Mouse (Mus musculus): ENCODE measurements around the gene Cds2. TPM values are rescaled to one million over a fixed set of nuclear protein-coding genes. Genes with fewer than 3 reads are reported as not detected.

Cds2 gene
- polyA plus RNA-seq, 1 experiment from 2014 or later: 9.6 TPM

DNA sequence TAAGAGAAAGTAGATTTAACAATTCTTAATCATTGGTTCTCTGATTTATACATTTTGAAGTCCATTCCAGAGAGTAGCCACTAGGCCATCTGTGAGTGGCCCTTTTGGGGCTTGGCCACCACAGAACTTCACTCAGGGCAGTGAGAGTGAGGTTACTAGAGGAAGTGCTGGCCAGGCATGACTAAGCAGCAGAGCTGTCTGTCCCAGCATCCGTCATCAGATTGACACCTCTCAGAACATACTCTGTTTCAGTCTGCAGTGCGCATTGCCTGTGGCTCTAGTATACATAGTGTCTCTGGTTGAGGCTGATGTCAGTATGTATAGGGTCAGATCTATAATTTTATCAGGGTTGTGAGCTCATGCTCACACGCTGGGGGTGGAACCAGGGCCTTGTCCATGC, 6.3 kb downstream of the Cds2 start:
- H3K9me3 ChIP-seq (replicated peaks): no peaks in the 10 kb centered on the region
- H3K36me3 ChIP-seq (replicated peaks): no peaks in the 10 kb centered on the region
- H3K9ac ChIP-seq: no peak overlapping the region
- H3K4me2 ChIP-seq: no peak overlapping the region
- ATAC-seq (ENCODE audit: insufficient read depth): peak; percentile 53
- H3K4me1 ChIP-seq (replicated peaks): peaks cover 50% of the 10 kb centered on the region
- no peak overlapping the region for H3K4me3 ChIP-seq (replicated peaks)
- H3K27me3 ChIP-seq: no peaks in the 10 kb centered on the region
- 46% methylated on average over 3 of the region's 3 CpGs for WGBS (ENCODE audit: insufficient replicate concordance)
- H3K27ac ChIP-seq (replicated peaks): no peak overlapping the region

DNA sequence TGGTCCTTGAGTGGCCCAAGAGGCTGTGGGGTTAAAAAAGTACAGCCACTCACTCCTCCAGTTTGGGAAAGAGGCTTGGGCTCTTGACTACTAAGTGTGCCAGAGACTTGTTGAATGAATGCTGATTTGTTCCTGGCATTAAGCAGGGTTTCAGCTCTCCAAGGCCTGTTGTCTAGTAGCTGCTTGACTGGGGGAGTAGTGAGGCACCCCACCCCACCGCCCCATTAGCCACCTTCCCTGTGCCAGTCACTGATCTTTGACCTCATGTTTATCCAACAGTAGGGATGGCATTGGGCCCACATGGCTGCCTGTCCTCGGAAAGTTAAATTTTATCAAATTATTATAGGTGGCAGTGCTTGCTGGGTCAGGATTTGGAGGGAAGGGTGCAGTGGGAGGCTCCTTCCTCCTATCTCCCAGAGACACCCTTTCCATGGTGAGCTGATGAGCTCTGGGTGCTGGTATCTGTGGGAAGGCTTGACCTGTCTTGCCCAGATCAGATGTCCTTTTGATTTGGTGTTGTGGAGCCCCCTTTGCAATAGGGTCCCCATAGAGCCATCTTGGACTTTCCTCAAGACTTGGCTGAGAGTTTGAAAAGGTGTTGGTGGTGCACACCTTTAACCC, 7.5 kb downstream of the Cds2 start:
- no peaks in the 10 kb centered on the region for H3K27me3 ChIP-seq
- H3K9ac ChIP-seq: no peak overlapping the region
- H3K4me2 ChIP-seq: no peak overlapping the region
- H3K27ac ChIP-seq (replicated peaks): no peak overlapping the region
- H3K9me3 ChIP-seq (replicated peaks): no peaks in the 10 kb centered on the region
- peaks cover 38% of the 10 kb centered on the region for H3K4me1 ChIP-seq (replicated peaks)
- peak; percentile 54; the same call in 1 of the 2 replicates for ATAC-seq (ENCODE audit: insufficient read depth)
- H3K4me3 ChIP-seq (replicated peaks): no peak overlapping the region
- WGBS (ENCODE audit: insufficient replicate concordance): 48% methylated on average over 2 of the region's 2 CpGs
- H3K36me3 ChIP-seq (replicated peaks): no peaks in the 10 kb centered on the region; the same call in 1 of the 2 replicates

- ATAC-seq (ENCODE audit: insufficient read depth): no peak
- Histone ChIP-seq H3K4me1 (replicated peaks) (peaks cover 36% of the 10 kb centered on the region), H3K27ac (replicated peaks) (no peak overlapping the region), H3K36me3 (replicated peaks) (no peaks in the 10 kb centered on the region; the same call in 1 of the 2 replicates), H3K9me3 (replicated peaks) (no peaks in the 10 kb centered on the region), H3K4me2 (no peak overlapping the region), H3K27me3 (no peaks in the 10 kb centered on the region), H3K9ac (no peak overlapping the region), H3K4me3 (replicated peaks) (no peak overlapping the region)
- 39% methylated on average over 6 of the region's 6 CpGs for WGBS (ENCODE audit: insufficient replicate concordance)
Measured at GRCm38 (mm10) chr2:132272694-132273389, 9.9 kb downstream of the Cds2 start.

GRCm38 (mm10) chr2:132275527-132275926, 12.6 kb downstream of the Cds2 start:
- Histone ChIP-seq H3K27ac (replicated peaks) (no peak overlapping the region), H3K27me3 (no peaks in the 10 kb centered on the region), H3K4me2 (no peak overlapping the region), H3K4me1 (replicated peaks) (peaks cover 25% of the 10 kb centered on the region), H3K4me3 (replicated peaks) (no peak overlapping the region), H3K9ac (no peak overlapping the region), H3K36me3 (replicated peaks) (peaks cover 2% of the 10 kb centered on the region; the same call in 1 of the 2 replicates), H3K9me3 (replicated peaks) (no peaks in the 10 kb centered on the region)
- 61% methylated on average over 4 of the region's 4 CpGs for WGBS (ENCODE audit: insufficient replicate concordance)
- ATAC-seq (ENCODE audit: insufficient read depth): no peak

GRCm38 (mm10) chr2:132276249-132276648, 13.3 kb downstream of the Cds2 start:
- Histone ChIP-seq H3K9me3 (replicated peaks) (no peaks in the 10 kb centered on the region), H3K27ac (replicated peaks) (no peak overlapping the region), H3K4me1 (replicated peaks) (peaks cover 19% of the 10 kb centered on the region), H3K27me3 (no peaks in the 10 kb centered on the region), H3K4me3 (replicated peaks) (no peak overlapping the region), H3K9ac (no peak overlapping the region), H3K4me2 (no peak overlapping the region), H3K36me3 (replicated peaks) (peaks cover 6% of the 10 kb centered on the region; the same call in 1 of the 2 replicates)
- ATAC-seq (ENCODE audit: insufficient read depth): no peak
- WGBS (ENCODE audit: insufficient replicate concordance): 60% methylated on average over 4 of the region's 4 CpGs

DNA sequence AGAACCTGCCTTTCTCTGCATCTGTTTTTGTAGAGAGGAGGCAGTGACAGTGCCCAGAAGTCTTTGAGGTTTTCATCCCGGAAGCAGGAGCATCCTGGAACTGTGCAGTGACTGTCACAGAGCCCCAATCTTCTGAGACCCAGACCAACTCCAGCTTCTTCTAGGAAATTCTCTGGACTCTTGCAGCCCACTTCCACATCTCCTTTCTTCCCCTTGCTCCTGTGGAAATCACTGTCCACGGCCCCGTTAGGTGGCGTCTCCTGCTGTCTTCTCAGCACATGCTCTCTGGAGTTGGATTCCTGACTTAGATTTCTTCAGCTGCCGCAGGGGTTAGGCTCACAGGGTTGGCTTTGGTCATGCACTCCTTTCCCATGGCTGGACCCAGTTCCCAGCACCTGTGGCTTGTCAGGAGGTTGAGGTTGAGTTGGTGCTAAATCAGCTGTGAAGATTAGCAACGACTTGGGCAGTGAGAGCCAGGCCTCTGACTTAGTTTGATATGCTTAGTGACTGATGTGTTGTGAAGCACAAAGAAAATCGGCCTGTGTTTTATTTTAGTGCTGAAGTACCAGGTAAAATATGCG, 15.4 kb downstream of the Cds2 start:
- WGBS (ENCODE audit: insufficient replicate concordance): 63% methylated on average over 8 of the region's 8 CpGs
- Histone ChIP-seq H3K9ac (no peak overlapping the region), H3K9me3 (replicated peaks) (no peaks in the 10 kb centered on the region), H3K36me3 (replicated peaks) (peaks cover 6% of the 10 kb centered on the region; the same call in 1 of the 2 replicates), H3K27me3 (no peaks in the 10 kb centered on the region), H3K4me3 (replicated peaks) (no peak overlapping the region), H3K4me2 (no peak overlapping the region), H3K27ac (replicated peaks) (no peak overlapping the region), H3K4me1 (replicated peaks) (peaks cover 30% of the 10 kb centered on the region)
- no peak for ATAC-seq (ENCODE audit: insufficient read depth)

GRCm38 (mm10) chr2:132279336-132279882, 16.5 kb downstream of the Cds2 start:
- H3K27me3 ChIP-seq: no peaks in the 10 kb centered on the region
- 52% methylated on average over 3 of the region's 3 CpGs for WGBS (ENCODE audit: insufficient replicate concordance)
- no peak overlapping the region for H3K27ac ChIP-seq (replicated peaks)
- H3K4me1 ChIP-seq (replicated peaks): peaks cover 41% of the 10 kb centered on the region
- no peak overlapping the region for H3K4me2 ChIP-seq
- H3K9me3 ChIP-seq (replicated peaks): no peaks in the 10 kb centered on the region
- ATAC-seq (ENCODE audit: insufficient read depth): no peak
- no peak overlapping the region for H3K9ac ChIP-seq
- H3K36me3 ChIP-seq (replicated peaks): peaks cover 6% of the 10 kb centered on the region; the same call in 1 of the 2 replicates
- no peak overlapping the region for H3K4me3 ChIP-seq (replicated peaks)

DNA sequence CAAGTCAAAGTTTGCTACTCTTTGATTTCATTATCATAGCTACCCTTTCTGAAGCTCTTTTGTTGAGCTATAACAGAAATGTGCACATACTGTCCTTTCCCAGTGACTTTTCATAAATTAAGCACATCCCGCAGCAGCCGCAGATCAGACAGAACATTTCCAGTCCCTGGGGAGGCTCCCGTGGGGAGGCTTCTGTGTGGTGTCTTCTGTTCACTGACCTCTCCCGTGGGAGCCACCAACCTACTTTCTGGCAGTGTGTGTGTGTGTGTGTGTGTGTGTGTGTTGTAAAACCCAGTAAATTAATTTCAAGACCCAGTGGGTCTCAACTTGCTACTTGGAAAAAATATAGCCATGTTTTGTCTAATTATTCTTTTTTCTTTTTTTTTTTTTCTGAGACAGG, 17.0 kb downstream of the Cds2 start:
- Histone ChIP-seq H3K4me1 (replicated peaks) (peaks cover 47% of the 10 kb centered on the region), H3K9me3 (replicated peaks) (no peaks in the 10 kb centered on the region), H3K4me3 (replicated peaks) (no peak overlapping the region), H3K27ac (replicated peaks) (no peak overlapping the region), H3K27me3 (no peaks in the 10 kb centered on the region), H3K9ac (no peak overlapping the region), H3K36me3 (replicated peaks) (peaks cover 6% of the 10 kb centered on the region; the same call in 1 of the 2 replicates), H3K4me2 (no peak overlapping the region)
- WGBS (ENCODE audit: insufficient replicate concordance): 72% methylated on average over 4 of the region's 4 CpGs
- ATAC-seq (ENCODE audit: insufficient read depth): no peak

DNA sequence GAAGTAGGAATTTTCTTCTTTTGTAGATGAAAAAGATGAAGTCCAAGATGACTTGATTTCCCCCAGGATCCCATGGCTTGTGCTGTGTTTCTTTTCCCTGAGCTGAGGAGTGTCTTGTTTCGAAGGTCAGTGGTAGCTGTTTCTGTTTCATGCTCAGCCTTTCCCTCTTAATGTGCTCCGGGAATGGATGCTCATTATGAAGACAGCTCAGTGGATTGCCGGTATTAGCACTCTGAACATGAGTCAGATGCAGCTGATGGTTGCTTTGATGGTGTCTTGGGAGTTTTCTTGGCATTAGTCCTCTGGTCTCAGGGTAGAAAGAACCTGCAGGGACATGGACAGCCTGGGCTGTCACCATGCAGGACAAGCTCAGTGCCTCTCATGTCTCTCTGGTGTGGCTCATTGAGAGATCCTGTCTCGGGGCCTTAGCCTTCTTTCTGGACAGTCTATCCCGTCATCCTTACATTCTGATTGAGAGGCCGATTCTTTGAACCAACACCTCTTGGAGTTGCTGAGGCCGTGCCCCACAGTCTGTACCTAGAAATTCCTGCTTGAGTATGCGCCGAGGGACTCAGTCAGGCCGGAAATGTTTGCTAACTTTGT, 17.7 kb downstream of the Cds2 start:
- Histone ChIP-seq H3K9ac (no peak overlapping the region), H3K27ac (replicated peaks) (no peak overlapping the region), H3K27me3 (no peaks in the 10 kb centered on the region), H3K4me2 (no peak overlapping the region), H3K9me3 (replicated peaks) (no peaks in the 10 kb centered on the region), H3K4me1 (replicated peaks) (peaks cover 51% of the 10 kb centered on the region), H3K36me3 (replicated peaks) (0 out of 2 replicates have a peak, but pooled peaks cover 6% of the 10 kb centered on the region), H3K4me3 (replicated peaks) (no peak overlapping the region)
- no peak for ATAC-seq (ENCODE audit: insufficient read depth)
- WGBS (ENCODE audit: insufficient replicate concordance): 81% methylated on average over 10 of the region's 10 CpGs

DNA sequence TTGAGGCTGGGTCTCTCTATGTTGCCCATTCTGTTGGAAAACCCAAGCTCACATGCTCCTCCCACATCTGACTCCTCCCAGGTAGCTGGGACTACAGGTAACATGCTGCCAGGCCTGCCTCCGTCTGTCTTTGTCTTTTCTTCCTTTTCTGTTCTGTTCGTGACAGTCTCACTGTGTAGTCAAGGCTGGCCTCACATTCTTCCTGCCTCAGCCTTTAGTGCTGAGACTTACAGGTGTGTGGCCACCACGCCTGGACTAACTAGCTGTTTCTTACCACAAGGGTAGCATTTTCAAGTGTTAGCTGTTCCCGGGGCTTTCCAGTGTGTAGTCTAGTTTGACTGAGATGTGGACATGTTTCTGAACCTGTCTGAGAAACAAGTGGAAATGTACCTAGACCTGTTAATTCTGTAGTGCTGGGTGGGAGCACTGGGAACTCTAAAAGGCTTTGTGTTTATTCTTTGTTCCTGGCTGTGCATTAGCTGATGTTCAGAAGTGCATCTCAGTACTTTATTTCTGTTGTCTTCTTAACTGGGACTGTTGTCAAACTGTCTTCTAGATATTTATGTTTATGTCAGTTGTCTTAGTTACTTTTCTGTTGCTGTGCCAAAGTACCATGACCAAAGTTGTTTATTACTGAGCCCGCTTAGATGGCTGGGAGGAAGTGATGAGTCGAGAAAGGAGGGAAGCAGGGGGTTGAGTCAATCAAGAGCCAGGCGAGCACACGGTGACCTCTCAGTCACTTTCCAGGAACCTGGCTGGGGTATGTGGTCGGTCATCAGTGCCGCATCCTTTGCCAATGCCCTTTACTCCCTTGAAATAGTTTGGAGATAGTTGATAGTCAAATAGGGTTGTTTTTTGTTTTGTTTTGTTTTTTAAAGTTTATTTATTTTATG, 18.9 kb downstream of the Cds2 start:
- 0 out of 2 replicates have a peak, but pooled peaks cover 6% of the 10 kb centered on the region for H3K36me3 ChIP-seq (replicated peaks)
- H3K9me3 ChIP-seq (replicated peaks): no peaks in the 10 kb centered on the region
- H3K4me2 ChIP-seq: no peak overlapping the region
- no peaks in the 10 kb centered on the region for H3K27me3 ChIP-seq
- no peak for ATAC-seq (ENCODE audit: insufficient read depth)
- H3K27ac ChIP-seq (replicated peaks): peak overlapping the region; percentile 29; the same call in 1 of the 2 replicates
- H3K9ac ChIP-seq: no peak overlapping the region
- peaks cover 48% of the 10 kb centered on the region for H3K4me1 ChIP-seq (replicated peaks)
- 44% methylated on average over 10 of the region's 10 CpGs for WGBS (ENCODE audit: insufficient replicate concordance)
- H3K4me3 ChIP-seq (replicated peaks): no peak overlapping the region

Data from liver, embryonic 15.5 days (tissue).